Mouse (Mus musculus) bone marrow macrophage, adult 2 months (primary cell): Measurements from ENCODE around the gene 2310034G01Rik.

Source experiments
- CTCF ChIP-seq: IDR thresholded peaks from 2 replicates; pipeline ENCODE4 v1.5.1; 2012; ENCODE audit warnings: low read depth, mild to moderate bottlenecking, low read length, moderate library complexity
- POLR2A ChIP-seq: IDR thresholded peaks from 2 replicates; pipeline ENCODE4 v1.6.1; 2012; ENCODE audit warnings: mild to moderate bottlenecking, low read depth, low read length, borderline replicate concordance

GRCm38 (mm10) chr19:46307781-46308180 lies 42.3 kb downstream of the 2310034G01Rik start:
- TF ChIP-seq CTCF (no peak), POLR2A (no peak)
